21 mouse cellular contexts compared by ENCODE assay signal in genomic region chr15:98397136-98397535, GRCm38 (mm10). TPM values are rescaled to one million over a fixed set of nuclear protein-coding genes. Genes with fewer than 3 reads are reported as not detected.
A peak's percentile ranks its signal among the peaks of the same experiment; 100 is the strongest.
DNase-seq lines count a peak whose midpoint lies in the region; ATAC-seq lines count a peak whose summit lies in the region.
"Had no signal": no experiment of that assay in that cellular context is flagged by ENCODE, and none has a peak within 500 bp of the region (broad histone marks: within the 10 kb centered on the region; RNA-seq: fewer than 3 reads in every experiment).

No protein-coding gene starts in this region.

- no peaks in the 10 kb centered on the region for H3K36me3 ChIP-seq in kidney, embryonic 16.5 days (ENCODE audit: insufficient read depth, low read length)
- no peaks in the 10 kb centered on the region for H3K36me3 ChIP-seq in neural tube, embryonic 15.5 days
- no peaks in the 10 kb centered on the region for H3K36me3 ChIP-seq in hindbrain, embryonic 14.5 days (replicated peaks; ENCODE audit: control insufficient read depth, insufficient read depth)
- H3K36me3 ChIP-seq: embryonic facial prominence, embryonic 13.5 days; forebrain, embryonic 12.5 days; heart, embryonic 15.5 days; hindbrain, embryonic 10.5 days had no signal

- no peak overlapping the region for H3K27ac ChIP-seq in kidney, embryonic 16.5 days (ENCODE audit: low read length)
- no peak overlapping the region for H3K27ac ChIP-seq in neural tube, embryonic 15.5 days (replicated peaks)
- no peak overlapping the region for H3K27ac ChIP-seq in hindbrain, embryonic 14.5 days
- H3K27ac ChIP-seq: embryonic facial prominence, embryonic 13.5 days; forebrain, embryonic 12.5 days; heart, embryonic 15.5 days; hindbrain, embryonic 10.5 days had no signal

- no peak overlapping the region for H3K9ac ChIP-seq in kidney, embryonic 16.5 days (replicated peaks; ENCODE audit: low read length)
- H3K9ac ChIP-seq in neural tube, embryonic 15.5 days (replicated peaks) = no peak overlapping the region
- H3K9ac ChIP-seq in hindbrain, embryonic 14.5 days = no peak overlapping the region
- H3K9ac ChIP-seq: embryonic facial prominence, embryonic 13.5 days; forebrain, embryonic 12.5 days; heart, embryonic 15.5 days had no signal

- no peaks in the 10 kb centered on the region; the same call in 1 of the 2 replicates for H3K9me3 ChIP-seq in kidney, embryonic 16.5 days (ENCODE audit: low read length)
- no peaks in the 10 kb centered on the region; the same call in 1 of the 2 replicates for H3K9me3 ChIP-seq in neural tube, embryonic 15.5 days (replicated peaks)
- H3K9me3 ChIP-seq in hindbrain, embryonic 14.5 days (ENCODE audit: control insufficient read depth, low read length) = no peaks in the 10 kb centered on the region
- H3K9me3 ChIP-seq: forebrain, embryonic 12.5 days; heart, embryonic 15.5 days had no signal

- H3K4me2 ChIP-seq in kidney, embryonic 16.5 days (replicated peaks; ENCODE audit: low read depth, low read length) = no peak overlapping the region
- H3K4me2 ChIP-seq in neural tube, embryonic 15.5 days = no peak overlapping the region
- H3K4me2 ChIP-seq in hindbrain, embryonic 14.5 days (replicated peaks) = no peak overlapping the region
- H3K4me2 ChIP-seq: embryonic facial prominence, embryonic 13.5 days; forebrain, embryonic 12.5 days; heart, embryonic 11.5 days; heart, embryonic 15.5 days had no signal

- no peaks in the 10 kb centered on the region for H3K27me3 ChIP-seq in kidney, embryonic 16.5 days (ENCODE audit: insufficient read depth, low read length)
- H3K27me3 ChIP-seq in neural tube, embryonic 15.5 days (replicated peaks) = no peaks in the 10 kb centered on the region
- H3K27me3 ChIP-seq in hindbrain, embryonic 14.5 days (ENCODE audit: control insufficient read depth, insufficient read depth, low read length) = no peaks in the 10 kb centered on the region
- H3K27me3 ChIP-seq: embryonic facial prominence, embryonic 13.5 days; forebrain, embryonic 12.5 days; heart, embryonic 15.5 days had no signal

- 29% methylated on average over 1 of the region's 1 CpGs for WGBS in kidney, embryonic 16.5 days
- 78% methylated on average over 1 of the region's 1 CpGs for WGBS in neural tube, embryonic 15.5 days
- 74% methylated on average over 1 of the region's 1 CpGs for WGBS in hindbrain, embryonic 14.5 days

- H3K4me1 ChIP-seq in kidney, embryonic 16.5 days (ENCODE audit: insufficient read depth, low read length) = peaks cover 9% of the 10 kb centered on the region; the same call in 1 of the 2 replicates
- no peaks in the 10 kb centered on the region for H3K4me1 ChIP-seq in neural tube, embryonic 15.5 days
- no peaks in the 10 kb centered on the region for H3K4me1 ChIP-seq in hindbrain, embryonic 14.5 days (replicated peaks; ENCODE audit: control insufficient read depth, insufficient read depth, low read length)
- H3K4me1 ChIP-seq: embryonic facial prominence, embryonic 13.5 days; forebrain, embryonic 12.5 days; heart, embryonic 15.5 days; hindbrain, embryonic 10.5 days had no signal

- DNase-seq in kidney, adult 11 months = peak; percentile 4
- peak; percentile 7 for DNase-seq in neural tube, embryonic 10.5 days (ENCODE audit: extremely low spot score, low spot score)
- DNase-seq in kidney, postnatal 36 days = peak; percentile 45 to 60
- no peak for DNase-seq in cerebellum, adult 9-11 months
- DNase-seq in hindbrain, embryonic 14.5 days (ENCODE audit: low spot score) = no peak
- DNase-seq: adrenal gland, postnatal 10 days; cerebellum, adult 11-12 months; cerebellum, adult 9-10 months; cerebellum, postnatal 36 days; gastrocnemius, postnatal 10 days; heart, adult 18-20 months had no signal

- H3K4me3 ChIP-seq in kidney, embryonic 16.5 days (ENCODE audit: low read length) = no peak overlapping the region
- H3K4me3 ChIP-seq in neural tube, embryonic 15.5 days (replicated peaks) = no peak overlapping the region
- H3K4me3 ChIP-seq in hindbrain, embryonic 14.5 days (replicated peaks; ENCODE audit: low read length) = no peak overlapping the region
- H3K4me3 ChIP-seq: embryonic facial prominence, embryonic 13.5 days; forebrain, embryonic 12.5 days; heart, embryonic 15.5 days; hindbrain, embryonic 10.5 days had no signal

- ATAC-seq in kidney, embryonic 16.5 days (ENCODE audit: low FRiP score, low TSS enrichment) = no peak; the same call in 1 of the 2 replicates
- ATAC-seq in neural tube, embryonic 15.5 days (ENCODE audit: low FRiP score) = no peak
- ATAC-seq in hindbrain, embryonic 14.5 days (ENCODE audit: low FRiP score) = no peak
- ATAC-seq: forebrain, embryonic 16.5 days had no signal

RNA-seq across cellular contexts. Expression of gene Olfr283, which starts 16.4 kb away (rescaled TPM):
- not detected in 2 replicates for polyA plus RNA-seq in kidney, embryonic 16.5 days (2015; fragmentation: Nextera tagmentation; extraction: Ambion mirVana)
- not detected in 2 replicates for polyA plus RNA-seq in neural tube, embryonic 15.5 days (2015; fragmentation: Nextera tagmentation; extraction: Ambion mirVana)
- not detected in 2 replicates for polyA plus RNA-seq in hindbrain, embryonic 14.5 days (2014; fragmentation: Nextera tagmentation; extraction: Ambion mirVana)
- polyA plus RNA-seq: C2C12; embryonic facial prominence, embryonic 13.5 days; forebrain, embryonic 16.5 days; heart, embryonic 11.5 days; heart, embryonic 15.5 days; hindbrain, embryonic 10.5 days had no signal

RNA-seq across cellular contexts. Expression of gene Olfr282, which starts 33.9 kb away (rescaled TPM):
- not detected in 2 replicates for polyA plus RNA-seq in kidney, embryonic 16.5 days (2015; fragmentation: Nextera tagmentation; extraction: Ambion mirVana)
- polyA plus RNA-seq in neural tube, embryonic 15.5 days (2015; fragmentation: Nextera tagmentation; extraction: Ambion mirVana) = not detected in 2 replicates
- not detected in 2 replicates for polyA plus RNA-seq in hindbrain, embryonic 14.5 days (2014; fragmentation: Nextera tagmentation; extraction: Ambion mirVana)
- polyA plus RNA-seq: C2C12; embryonic facial prominence, embryonic 13.5 days; forebrain, embryonic 12.5 days; forebrain, embryonic 16.5 days; frontal cortex, adult 2 months; heart, embryonic 11.5 days; heart, embryonic 15.5 days; hindbrain, embryonic 10.5 days had no signal

RNA-seq across cellular contexts. Expression of gene Olfr281, which starts 55.3 kb away (rescaled TPM):
- polyA plus RNA-seq in kidney, embryonic 16.5 days (2015; fragmentation: Nextera tagmentation; extraction: Ambion mirVana) = not detected in 2 replicates
- polyA plus RNA-seq in neural tube, embryonic 15.5 days (2015; fragmentation: Nextera tagmentation; extraction: Ambion mirVana) = not detected in 2 replicates
- polyA plus RNA-seq in hindbrain, embryonic 14.5 days (2014; fragmentation: Nextera tagmentation; extraction: Ambion mirVana) = not detected in 2 replicates
- polyA plus RNA-seq: C2C12; embryonic facial prominence, embryonic 13.5 days; forebrain, embryonic 16.5 days; heart, embryonic 11.5 days; heart, embryonic 15.5 days; hindbrain, embryonic 10.5 days had no signal

RNA-seq across cellular contexts. Expression of gene Olfr284, which starts 56.3 kb away (rescaled TPM):
- not detected in 2 replicates for polyA plus RNA-seq in kidney, embryonic 16.5 days (2015; fragmentation: Nextera tagmentation; extraction: Ambion mirVana)
- not detected in 2 replicates for polyA plus RNA-seq in neural tube, embryonic 15.5 days (2015; fragmentation: Nextera tagmentation; extraction: Ambion mirVana)
- polyA plus RNA-seq in hindbrain, embryonic 14.5 days (2014; fragmentation: Nextera tagmentation; extraction: Ambion mirVana) = not detected in 2 replicates
- polyA plus RNA-seq: C2C12; forebrain, embryonic 12.5 days; forebrain, embryonic 16.5 days; frontal cortex, adult 2 months; heart, embryonic 11.5 days; heart, embryonic 15.5 days; hindbrain, embryonic 10.5 days had no signal

Comparison
In these comparisons a context has a peak if more than half of its experiments do, and no peak if none do; other contexts are left out.
1. DNase-seq: peak in kidney, adult 11 months (single experiment), neural tube, embryonic 10.5 days (single experiment) and kidney, postnatal 36 days (2 of 2); none in cerebellum, adult 9-11 months (single experiment) and hindbrain, embryonic 14.5 days (single experiment).